ENCODE assay signal across 8 mouse cellular contexts in the genomic region with DNA sequence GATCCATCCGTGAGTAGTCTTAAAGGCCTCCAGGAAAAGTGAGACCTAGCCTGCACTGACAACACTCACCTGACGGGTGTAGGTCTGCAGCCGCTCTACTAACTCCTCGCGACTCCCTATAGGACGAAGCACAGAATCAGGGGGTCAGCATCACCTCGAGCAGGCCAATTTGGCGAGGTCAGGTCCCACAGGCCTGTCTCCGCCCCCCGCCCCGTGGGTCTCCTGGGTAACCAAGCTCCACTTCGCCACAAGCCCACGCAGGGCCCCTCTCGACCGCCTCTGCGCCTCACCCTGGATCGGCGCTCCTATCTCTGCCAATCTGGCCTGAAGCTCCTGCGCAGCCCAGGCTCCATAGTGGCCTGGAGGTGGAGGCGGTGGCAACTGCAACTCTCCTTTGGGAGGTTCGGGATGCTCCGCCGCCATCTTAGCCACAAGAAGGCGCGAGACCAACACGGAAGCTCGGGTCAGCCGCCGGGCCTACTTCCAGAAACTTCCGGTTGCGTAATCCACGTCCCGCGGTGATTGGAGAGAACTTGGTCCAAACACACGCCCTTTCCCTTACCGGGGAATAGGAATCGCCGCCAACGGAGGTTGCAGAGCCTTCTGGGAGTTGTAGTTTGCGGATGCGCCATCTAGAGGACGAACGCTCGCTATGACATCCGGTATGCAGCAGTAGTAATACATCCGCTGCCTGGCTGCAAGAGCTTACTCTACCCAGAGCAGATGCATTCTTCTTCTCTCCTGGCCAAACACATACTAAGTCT. TPM values are rescaled to one million over a fixed set of nuclear protein-coding genes. Genes with fewer than 3 reads are reported as not detected.
DNase-seq lines count a peak whose midpoint lies in the region; ATAC-seq and TF ChIP-seq lines count a peak whose summit lies in the region.

Sf3b2 (minus strand) TSS at position 484 of the 764 bp plus-strand sequence.

- H3K4me1 ChIP-seq in heart, embryonic 12.5 days (replicated peaks): peaks cover 40% of the 10 kb centered on the region
- H3K4me1 ChIP-seq in kidney, postnatal 0 days (replicated peaks; ENCODE audit: insufficient read depth, low read length): peaks cover 15% of the 10 kb centered on the region
- H3K4me1 ChIP-seq in liver, embryonic 11.5 days (replicated peaks; ENCODE audit: control insufficient read depth, insufficient read depth, low read length): peaks cover 18% of the 10 kb centered on the region
- peaks cover 23% of the 10 kb centered on the region; the same call in 1 of the 2 replicates for H3K4me1 ChIP-seq in stomach, embryonic 14.5 days (ENCODE audit: control insufficient read depth, insufficient read depth, low read length)

- peak within 1 kb of the TSS; percentile 80 for H3K4me2 ChIP-seq in heart, embryonic 12.5 days
- H3K4me2 ChIP-seq in kidney, postnatal 0 days (ENCODE audit: low read length): peak within 1 kb of the TSS; percentile 73
- H3K4me2 ChIP-seq in liver, embryonic 11.5 days: peak within 1 kb of the TSS; percentile 81
- H3K4me2 ChIP-seq in stomach, embryonic 14.5 days (replicated peaks; ENCODE audit: low read depth, low read length): peak within 1 kb of the TSS; percentile 81

- no peaks in the 10 kb centered on the region for H3K9me3 ChIP-seq in heart, embryonic 12.5 days (replicated peaks)
- no peaks in the 10 kb centered on the region for H3K9me3 ChIP-seq in kidney, postnatal 0 days (replicated peaks; ENCODE audit: low read length)
- no peaks in the 10 kb centered on the region for H3K9me3 ChIP-seq in liver, embryonic 11.5 days (ENCODE audit: control insufficient read depth, low read length)
- H3K9me3 ChIP-seq in stomach, embryonic 14.5 days (ENCODE audit: control insufficient read depth, low read depth, low read length): no peaks in the 10 kb centered on the region

- H3K27me3 ChIP-seq in heart, embryonic 12.5 days (replicated peaks): no peaks in the 10 kb centered on the region
- no peaks in the 10 kb centered on the region for H3K27me3 ChIP-seq in kidney, postnatal 0 days (ENCODE audit: insufficient read depth, low read length)
- 0 out of 2 replicates have a peak, but pooled peaks cover 4% of the 10 kb centered on the region for H3K27me3 ChIP-seq in liver, embryonic 11.5 days (replicated peaks; ENCODE audit: control insufficient read depth, insufficient read depth, low read length)
- no peaks in the 10 kb centered on the region for H3K27me3 ChIP-seq in stomach, embryonic 14.5 days (ENCODE audit: control insufficient read depth, insufficient read depth, low read length)

- H3K27ac ChIP-seq in heart, embryonic 12.5 days (ENCODE audit: poor library complexity, severe bottlenecking): peak within 1 kb of the TSS; percentile 86
- H3K27ac ChIP-seq in kidney, postnatal 0 days: peak within 1 kb of the TSS; percentile 74
- H3K27ac ChIP-seq in liver, embryonic 11.5 days (ENCODE audit: low read depth, low read length): peak within 1 kb of the TSS; percentile 73
- peak within 1 kb of the TSS; percentile 91 for H3K27ac ChIP-seq in stomach, embryonic 14.5 days (ENCODE audit: low read length)

- H3K36me3 ChIP-seq in heart, embryonic 12.5 days: peaks cover 36% of the 10 kb centered on the region
- peaks cover 20% of the 10 kb centered on the region for H3K36me3 ChIP-seq in kidney, postnatal 0 days (ENCODE audit: insufficient read depth, low read length)
- peaks cover 19% of the 10 kb centered on the region for H3K36me3 ChIP-seq in liver, embryonic 11.5 days (ENCODE audit: control insufficient read depth, insufficient read depth, low read length)
- peaks cover 32% of the 10 kb centered on the region for H3K36me3 ChIP-seq in stomach, embryonic 14.5 days (ENCODE audit: control insufficient read depth, insufficient read depth, low read length)

- ATAC-seq in erythroid progenitor cell, adult 5-6 weeks (replicated peaks; ENCODE audit: low FRiP score, poor library complexity, severe bottlenecking): peak; percentile 99
- peak; percentile 94 for ATAC-seq in heart, embryonic 12.5 days (ENCODE audit: insufficient number of reproducible peaks, low FRiP score)
- peak; percentile 97 for ATAC-seq in kidney, postnatal 0 days (replicated peaks; ENCODE audit: low FRiP score, low read depth)
- ATAC-seq in liver, embryonic 11.5 days (replicated peaks; ENCODE audit: low FRiP score): peak; percentile 95
- ATAC-seq in stomach, embryonic 14.5 days (ENCODE audit: insufficient number of reproducible peaks, insufficient read depth, low FRiP score, low read depth): peak; percentile 97

- peak within 1 kb of the TSS; percentile 96 for H3K9ac ChIP-seq in heart, embryonic 12.5 days
- H3K9ac ChIP-seq in kidney, postnatal 0 days (ENCODE audit: low read depth, low read length): peak within 1 kb of the TSS; percentile 70
- H3K9ac ChIP-seq in liver, embryonic 11.5 days (ENCODE audit: low read depth, low read length): peak within 1 kb of the TSS; percentile 86
- H3K9ac ChIP-seq in stomach, embryonic 14.5 days (replicated peaks; ENCODE audit: low read depth, low read length): peak within 1 kb of the TSS; percentile 79

- 0% methylated on average over 46 of the region's 46 CpGs for WGBS in heart, embryonic 12.5 days
- WGBS in kidney, postnatal 0 days: under 1% methylated on average over 46 of the region's 46 CpGs
- under 1% methylated on average over 46 of the region's 46 CpGs for WGBS in liver, embryonic 11.5 days
- under 1% methylated on average over 46 of the region's 46 CpGs for WGBS in stomach, embryonic 14.5 days

- TF ChIP-seq CTCF in kidney, postnatal 0 days (IDR thresholded peaks at IDR 0.05; ENCODE audit: low read depth): peak; percentile 90

- DNase-seq in CD4-positive helper T cell, adult 2 months (ENCODE audit: low read depth, low spot score): peak; percentile 99
- DNase-seq in brain, embryonic 18.5 days (ENCODE audit: low read depth, low spot score): peak; percentile 100
- DNase-seq in kidney, postnatal 0 days (ENCODE audit: low spot score): peak; percentile 100
- DNase-seq in liver, embryonic 11.5 days (ENCODE audit: low spot score): peak; percentile 94
- DNase-seq in naive thymus-derived CD4-positive, alpha-beta T cell, adult 2 months (ENCODE audit: low read depth): peak; percentile 99

- H3K4me3 ChIP-seq in heart, embryonic 12.5 days: peak within 1 kb of the TSS; percentile 97
- H3K4me3 ChIP-seq in kidney, postnatal 0 days (replicated peaks; ENCODE audit: low read depth, low read length): peak within 1 kb of the TSS; percentile 76
- peak within 1 kb of the TSS; percentile 97 for H3K4me3 ChIP-seq in liver, embryonic 11.5 days (ENCODE audit: low read depth, low read length)
- H3K4me3 ChIP-seq in stomach, embryonic 14.5 days (ENCODE audit: low read depth, low read length): peak within 1 kb of the TSS; percentile 78

RNA-seq across cellular contexts. Expression of gene Sf3b2, which starts in this region (rescaled TPM):
- 82.5 and 114 TPM in 2 replicates for total RNA-seq in erythroid progenitor cell, adult 5-6 weeks (2015; ENCODE audit: low replicate concordance)
- total RNA-seq in erythroid progenitor cell, adult 5-6 weeks (2017; ENCODE audit: low replicate concordance): 107 and 146 TPM in 2 replicates
- 221 and 227 TPM in 2 replicates for polyA plus RNA-seq in heart, embryonic 12.5 days (2016; fragmentation: Nextera tagmentation; extraction: Ambion mirVana)
- polyA plus RNA-seq in kidney, postnatal 0 days (2015; fragmentation: Nextera tagmentation; extraction: Ambion mirVana): 239 and 274 TPM in 2 replicates
- polyA plus RNA-seq in liver, embryonic 11.5 days (2014; fragmentation: Nextera tagmentation; extraction: Ambion mirVana): 285 and 290 TPM in 2 replicates
- polyA plus RNA-seq in stomach, embryonic 14.5 days (2014; fragmentation: Nextera tagmentation; extraction: Ambion mirVana): 325 and 343 TPM in 2 replicates

Comparison
In these comparisons a context has a peak if more than half of its experiments do, and no peak if none do; other contexts are left out.
1. Peak in every context shown above with its lines: DNase-seq, ATAC-seq, H3K4me3 ChIP-seq and H3K27ac ChIP-seq.